Mouse (Mus musculus) heart, embryonic 13.5 days (tissue): ENCODE results near the gene 2900026A02Rik. TPM values are rescaled to one million over a fixed set of nuclear protein-coding genes. Genes with fewer than 3 reads are reported as not detected.

ENCODE experiments used
- ATAC-seq: fragments of 200-750 bp; cut with Nextera tagmentation; 2 replicates; pipeline ENCODE4 v1.8.0; 2017; ENCODE audit warnings: moderate TSS enrichment; ENCODE audit not compliant: insufficient number of reproducible peaks, low FRiP score, low TSS enrichment; ENCODE audit errors: extremely low read depth
- H3K27ac ChIP-seq: fragments of 300-500 bp; sonication (generic); replicated peaks from 2 replicates; pipeline ENCODE4 v1.5.1; 2015; ENCODE audit warnings: moderate library complexity, mild to moderate bottlenecking, inconsistent platforms
- H3K27me3 ChIP-seq: fragments of 300-500 bp; sonication (generic); replicated peaks from 2 replicates; pipeline ENCODE4 v1.6.1; 2015; ENCODE audit warnings: mild to moderate bottlenecking, inconsistent platforms
- H3K36me3 ChIP-seq: fragments of 300-500 bp; sonication (generic); 2 replicates; pipeline ENCODE4 v1.6.1; 2015; ENCODE audit warnings: mild to moderate bottlenecking, inconsistent platforms
- H3K4me1 ChIP-seq: fragments of 300-500 bp; sonication (generic); 2 replicates; pipeline ENCODE4 v1.6.1; 2015; ENCODE audit warnings: inconsistent platforms
- H3K4me2 ChIP-seq: fragments of 300-500 bp; sonication (generic); 2 replicates; pipeline ENCODE4 v1.6.1; 2015; ENCODE audit warnings: inconsistent platforms, mild to moderate bottlenecking, moderate library complexity
- H3K4me3 ChIP-seq: fragments of 300-500 bp; sonication (generic); 2 replicates; pipeline ENCODE4 v1.5.1; 2015; ENCODE audit warnings: moderate library complexity, mild to moderate bottlenecking, inconsistent platforms
- H3K9ac ChIP-seq: fragments of 300-500 bp; sonication (generic); 2 replicates; pipeline ENCODE4 v1.6.1; 2015; ENCODE audit warnings: inconsistent platforms, mild to moderate bottlenecking, moderate library complexity
- H3K9me3 ChIP-seq: fragments of 300-500 bp; sonication (generic); 2 replicates; pipeline ENCODE4 v1.6.1; 2016; ENCODE audit warnings: inconsistent platforms
- WGBS: fragments of 180-500 bp; shearing (Covaris S2); methylation state at CpG from one replicate; pipeline ENCODE4 v1.1.7; 2015; ENCODE audit warnings: mixed read lengths; 5-methylcytosine and 5-hydroxymethylcytosine counted together
- polyA plus RNA-seq: library from polyadenylated mRNA; unstranded; fragments of >200 nt; fragmentation: Nextera tagmentation; extraction: Ambion mirVana; gene quantifications from 2 replicates; pipeline ENCODE4 v1.2.1, GENCODE M21; 2015

2900026A02Rik gene
- polyA plus RNA-seq, 1 experiment from 2014 or later = 14.8 TPM

DNA sequence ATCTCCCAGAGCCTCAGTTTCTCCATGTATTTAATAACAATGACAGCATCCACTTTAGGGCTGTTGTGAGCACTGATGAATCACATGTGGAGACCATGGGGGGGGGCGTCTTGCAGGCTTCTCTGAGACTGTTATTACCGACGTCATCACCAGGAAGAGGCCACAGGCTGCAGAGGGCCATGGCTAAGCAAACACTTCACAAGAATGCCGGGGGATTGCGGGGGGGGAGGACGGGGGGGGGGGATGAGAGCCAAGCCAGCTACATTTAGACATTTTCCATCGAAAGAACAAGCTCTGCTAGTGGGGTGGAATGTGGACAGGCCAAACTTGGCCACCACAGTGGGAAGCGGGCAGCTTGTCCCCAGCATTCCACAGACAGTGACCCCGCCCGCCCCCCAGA is 63.4 kb downstream of the 2900026A02Rik start:
- peaks cover 74% of the 10 kb centered on the region for H3K4me1 ChIP-seq

DNA sequence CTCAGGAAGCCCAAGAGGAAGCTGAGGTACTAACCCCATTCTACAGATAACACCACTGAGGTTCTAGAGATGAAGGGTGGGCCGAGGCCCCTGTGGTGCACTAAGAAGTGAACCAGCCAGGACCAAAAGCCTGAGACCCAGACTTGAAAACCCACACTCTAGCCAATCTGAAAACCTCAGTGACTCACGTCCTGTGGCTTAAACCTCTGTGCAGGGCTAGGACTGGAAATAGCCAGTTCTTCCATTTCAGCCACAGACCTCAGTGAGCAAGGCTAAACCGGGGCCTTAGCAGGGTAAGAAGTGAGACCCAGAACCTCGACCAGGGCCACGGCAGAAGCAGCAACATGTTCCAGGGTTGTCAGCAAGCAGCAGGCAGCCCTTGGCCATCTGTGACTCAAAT is 64.0 kb downstream of the 2900026A02Rik start:
- no peaks in the 10 kb centered on the region for H3K36me3 ChIP-seq
- no peak overlapping the region for H3K4me3 ChIP-seq
- H3K4me2 ChIP-seq = no peak overlapping the region
- H3K4me1 ChIP-seq = peaks cover 76% of the 10 kb centered on the region
- H3K9me3 ChIP-seq = no peaks in the 10 kb centered on the region
- WGBS = 60% methylated on average over 5 of the region's 5 CpGs
- H3K27ac ChIP-seq = peak overlapping the region; percentile 37; the same call in 1 of the 2 replicates
- no peak overlapping the region; the same call in 1 of the 2 replicates for H3K9ac ChIP-seq
- no peak for ATAC-seq
- H3K27me3 ChIP-seq = no peaks in the 10 kb centered on the region

More for the DNA sequence above, 63.4 kb downstream of the 2900026A02Rik start:
- 18% methylated on average over 10 of the region's 10 CpGs for WGBS
- Histone ChIP-seq H3K36me3 (no peaks in the 10 kb centered on the region), H3K9ac (peak overlapping the region; percentile 59; the same call in 1 of the 2 replicates), H3K4me3 (no peak overlapping the region), H3K4me2 (no peak overlapping the region), H3K27me3 (no peaks in the 10 kb centered on the region), H3K27ac (peak overlapping the region; percentile 73), H3K9me3 (no peaks in the 10 kb centered on the region)
- ATAC-seq = no peak

- H3K9me3 ChIP-seq = no peaks in the 10 kb centered on the region
- 0 out of 2 replicates have a peak overlapping the region, but pooled peaks have one; percentile 8 for H3K9ac ChIP-seq
- H3K27ac ChIP-seq = no peak overlapping the region
- no peaks in the 10 kb centered on the region for H3K36me3 ChIP-seq
- 1% methylated on average over 8 of the region's 8 CpGs for WGBS
- no peak overlapping the region for H3K4me3 ChIP-seq
- no peak overlapping the region for H3K4me2 ChIP-seq
- peaks cover 77% of the 10 kb centered on the region for H3K4me1 ChIP-seq
- no peak for ATAC-seq
- no peaks in the 10 kb centered on the region for H3K27me3 ChIP-seq
These were observed 65.9 kb downstream of the 2900026A02Rik start for GRCm38 (mm10) chr5:113155133-113155532.

- no peak overlapping the region for H3K27ac ChIP-seq
- peaks cover 70% of the 10 kb centered on the region for H3K4me1 ChIP-seq
- no peak for ATAC-seq
These were observed 66.6 kb downstream of the 2900026A02Rik start for GRCm38 (mm10) chr5:113154441-113154840.

DNA sequence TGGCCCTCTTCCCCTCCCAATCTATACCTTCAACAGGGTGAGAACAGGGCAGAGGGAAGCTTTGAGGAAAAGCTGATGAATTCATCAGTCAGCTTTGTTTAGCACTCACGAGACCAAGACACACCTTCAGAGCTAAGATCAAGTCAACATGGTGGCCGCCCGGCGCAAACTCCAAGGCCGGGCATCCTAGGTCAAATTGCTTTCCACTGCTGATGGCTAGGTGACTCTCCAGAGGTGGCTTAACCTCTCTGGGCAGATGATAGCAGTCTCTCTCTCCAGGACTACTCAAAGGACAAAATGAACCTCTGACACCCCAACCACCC is 67.6 kb downstream of the 2900026A02Rik start:
- Histone ChIP-seq H3K4me1 (peaks cover 66% of the 10 kb centered on the region), H3K27me3 (no peaks in the 10 kb centered on the region), H3K9me3 (no peaks in the 10 kb centered on the region), H3K9ac (peak overlapping the region; percentile 57; the same call in 1 of the 2 replicates), H3K4me2 (no peak overlapping the region), H3K36me3 (no peaks in the 10 kb centered on the region), H3K4me3 (no peak overlapping the region), H3K27ac (peak overlapping the region; percentile 84)
- WGBS = 80% methylated on average over 5 of the region's 5 CpGs
- no peak for ATAC-seq

More at GRCm38 (mm10) chr5:113154441-113154840, 66.6 kb downstream of the 2900026A02Rik start:
- Histone ChIP-seq H3K36me3 (no peaks in the 10 kb centered on the region), H3K4me2 (no peak overlapping the region), H3K27me3 (no peaks in the 10 kb centered on the region), H3K4me3 (no peak overlapping the region), H3K9me3 (no peaks in the 10 kb centered on the region), H3K9ac (no peak overlapping the region; the same call in 1 of the 2 replicates)
- 82% methylated on average over 5 of the region's 5 CpGs for WGBS

- Histone ChIP-seq H3K4me3 (no peak overlapping the region), H3K4me1 (peaks cover 66% of the 10 kb centered on the region), H3K9ac (peak overlapping the region; percentile 57), H3K27me3 (no peaks in the 10 kb centered on the region), H3K4me2 (no peak overlapping the region), H3K36me3 (no peaks in the 10 kb centered on the region), H3K9me3 (no peaks in the 10 kb centered on the region), H3K27ac (peak overlapping the region; percentile 84)
- ATAC-seq = no peak
- WGBS = 53% methylated on average over 22 of the region's 22 CpGs
These were observed 68.2 kb downstream of the 2900026A02Rik start for GRCm38 (mm10) chr5:113152663-113153507.

DNA sequence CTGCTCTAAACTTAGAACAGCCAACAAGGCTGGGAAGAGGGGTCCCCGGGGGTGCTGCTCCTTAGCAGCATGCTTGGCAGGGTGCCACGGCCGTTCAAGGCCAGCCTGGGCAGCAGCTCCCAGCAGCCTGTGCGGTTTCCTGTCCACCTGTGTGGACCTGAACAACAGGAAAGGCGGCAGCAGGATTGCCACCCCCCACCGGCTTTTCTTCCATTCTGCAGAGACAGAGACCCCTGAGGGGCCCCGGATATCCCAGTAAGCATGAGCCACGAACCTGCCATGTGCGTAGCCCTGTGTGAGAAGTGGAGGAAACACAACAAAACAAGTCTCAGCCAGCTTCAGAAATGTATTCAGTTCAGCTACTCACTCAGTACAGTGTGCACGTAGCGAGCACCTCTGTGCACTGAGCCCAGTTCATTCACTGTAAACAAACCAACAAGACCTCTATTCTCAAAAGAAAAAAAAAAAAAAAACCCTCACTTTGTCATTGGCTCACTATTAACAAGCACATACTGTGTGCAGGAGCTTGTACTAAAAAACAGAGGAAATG is 69.4 kb downstream of the 2900026A02Rik start:
- no peaks in the 10 kb centered on the region for H3K27me3 ChIP-seq
- H3K36me3 ChIP-seq = no peaks in the 10 kb centered on the region
- no peak overlapping the region for H3K4me2 ChIP-seq
- peaks cover 64% of the 10 kb centered on the region for H3K4me1 ChIP-seq
- ATAC-seq = no peak
- H3K27ac ChIP-seq = peak overlapping the region; percentile 84
- H3K4me3 ChIP-seq = no peak overlapping the region
- H3K9me3 ChIP-seq = no peaks in the 10 kb centered on the region
- 47% methylated on average over 11 of the region's 11 CpGs for WGBS
- peak overlapping the region; percentile 64 for H3K9ac ChIP-seq

GRCm38 (mm10) chr5:113150871-113151553 is 70.0 kb downstream of the 2900026A02Rik start:
- no peak for ATAC-seq
- 57% methylated on average over 9 of the region's 9 CpGs for whole genome bisulfite sequencing
- Histone ChIP-seq H3K4me1 (peaks cover 65% of the 10 kb centered on the region), H3K4me2 (no peak overlapping the region), H3K27me3 (no peaks in the 10 kb centered on the region), H3K36me3 (no peaks in the 10 kb centered on the region), H3K4me3 (no peak overlapping the region), H3K9ac (peak overlapping the region; percentile 64), H3K27ac (peak overlapping the region; percentile 84), H3K9me3 (no peaks in the 10 kb centered on the region)

GRCm38 (mm10) chr5:113149052-113149451 is 72.0 kb downstream of the 2900026A02Rik start:
- Histone ChIP-seq H3K4me2 (no peak overlapping the region), H3K4me1 (peaks cover 70% of the 10 kb centered on the region), H3K4me3 (no peak overlapping the region), H3K27ac (no peak overlapping the region), H3K27me3 (no peaks in the 10 kb centered on the region), H3K9ac (no peak overlapping the region), H3K36me3 (no peaks in the 10 kb centered on the region), H3K9me3 (no peaks in the 10 kb centered on the region)
- 83% methylated on average over 7 of the region's 7 CpGs for WGBS
- no peak for ATAC-seq

GRCm38 (mm10) chr5:113147994-113148471 is 73.0 kb downstream of the 2900026A02Rik start:
- 54% methylated on average over 13 of the region's 13 CpGs for WGBS
- Histone ChIP-seq H3K9me3 (no peaks in the 10 kb centered on the region), H3K27ac (peak overlapping the region; percentile 54; the same call in 1 of the 2 replicates), H3K9ac (peak overlapping the region; percentile 56; the same call in 1 of the 2 replicates), H3K4me3 (no peak overlapping the region), H3K27me3 (no peaks in the 10 kb centered on the region), H3K4me1 (peaks cover 61% of the 10 kb centered on the region), H3K4me2 (no peak overlapping the region), H3K36me3 (no peaks in the 10 kb centered on the region)
- ATAC-seq = no peak

DNA sequence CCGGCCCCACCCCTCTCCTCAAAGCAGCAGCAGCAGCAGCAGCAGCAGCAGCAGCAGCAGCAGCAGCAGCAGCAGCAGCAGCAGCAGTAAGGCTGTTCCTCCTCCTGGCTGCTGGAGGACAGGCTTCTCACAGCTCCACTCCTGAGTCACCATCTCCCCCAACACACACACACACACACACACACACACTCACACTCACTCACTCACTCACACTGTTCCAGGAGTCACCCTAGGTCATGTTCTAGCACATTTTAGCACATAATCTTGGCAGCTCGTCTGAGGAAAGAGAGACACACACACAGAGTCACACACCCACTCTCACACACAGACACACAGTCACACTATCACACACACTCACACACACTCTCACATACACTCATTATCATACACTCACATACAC is 74.4 kb downstream of the 2900026A02Rik start:
- Histone ChIP-seq H3K4me1 (peaks cover 61% of the 10 kb centered on the region), H3K36me3 (no peaks in the 10 kb centered on the region), H3K9ac (0 out of 2 replicates have a peak overlapping the region, but pooled peaks have one; percentile 7), H3K4me2 (no peak overlapping the region), H3K27me3 (no peaks in the 10 kb centered on the region), H3K9me3 (no peaks in the 10 kb centered on the region), H3K27ac (no peak overlapping the region), H3K4me3 (no peak overlapping the region)
- no peak for ATAC-seq
- 43% methylated on average over 2 of the region's 2 CpGs for WGBS
